Mouse (Mus musculus): Measurements from ENCODE around the gene Stom. TPM values are rescaled to one million over a fixed set of nuclear protein-coding genes. Genes with fewer than 3 reads are reported as not detected.
A peak's percentile ranks its signal among the peaks of the same experiment; 100 is the strongest.

Gene Stom
- 10 to 100 TPM; 48.1 to 52.2 TPM for total RNA-seq (2021)

DNA sequence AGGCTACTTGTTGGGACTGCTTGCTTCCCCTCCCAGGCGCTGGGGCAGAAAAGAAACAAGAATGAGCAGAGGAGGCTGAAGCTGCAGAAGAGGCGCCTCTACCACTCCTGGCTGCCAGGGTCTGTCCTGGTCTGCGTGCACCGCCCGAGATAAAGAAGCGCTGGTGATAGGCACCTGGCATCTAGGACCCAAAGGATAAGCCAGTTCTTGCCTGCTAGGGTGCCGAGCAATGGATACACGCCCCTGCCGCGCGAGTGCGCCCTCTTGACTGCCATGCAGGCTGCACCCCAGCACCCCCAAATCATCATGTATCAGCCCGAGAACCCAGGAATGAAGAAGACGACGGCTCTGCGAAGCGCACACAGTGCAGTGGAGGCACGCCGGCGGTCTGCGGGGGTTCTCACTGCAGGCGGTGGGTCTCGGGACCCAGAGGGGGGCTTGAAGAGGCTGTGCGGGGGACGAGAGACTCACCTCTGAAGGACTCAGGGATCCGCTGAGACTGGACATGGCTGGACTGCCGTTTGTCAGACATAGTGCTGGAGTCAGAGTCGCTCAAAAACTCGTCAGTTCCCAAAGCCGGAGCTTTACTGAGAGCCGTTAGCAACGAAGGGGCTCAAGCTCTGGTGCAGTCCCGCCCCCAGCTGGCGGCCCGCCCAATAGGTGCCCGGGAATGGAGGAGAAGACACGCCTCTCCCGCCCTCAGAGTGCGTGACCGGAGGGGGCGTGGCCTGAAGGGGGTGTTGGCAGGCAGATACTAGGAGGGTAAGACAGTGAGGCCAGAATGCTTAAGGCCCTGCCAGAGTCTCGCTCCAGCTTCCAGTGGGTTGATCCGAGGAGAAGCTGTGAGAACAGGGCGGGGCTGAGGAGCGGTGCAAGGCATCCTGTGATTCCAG is at the start of gene Stom:
Stom (minus strand) TSS at position 589 of the 893 bp plus-strand sequence.
- peak; percentile 100 for DNase-seq

DNA sequence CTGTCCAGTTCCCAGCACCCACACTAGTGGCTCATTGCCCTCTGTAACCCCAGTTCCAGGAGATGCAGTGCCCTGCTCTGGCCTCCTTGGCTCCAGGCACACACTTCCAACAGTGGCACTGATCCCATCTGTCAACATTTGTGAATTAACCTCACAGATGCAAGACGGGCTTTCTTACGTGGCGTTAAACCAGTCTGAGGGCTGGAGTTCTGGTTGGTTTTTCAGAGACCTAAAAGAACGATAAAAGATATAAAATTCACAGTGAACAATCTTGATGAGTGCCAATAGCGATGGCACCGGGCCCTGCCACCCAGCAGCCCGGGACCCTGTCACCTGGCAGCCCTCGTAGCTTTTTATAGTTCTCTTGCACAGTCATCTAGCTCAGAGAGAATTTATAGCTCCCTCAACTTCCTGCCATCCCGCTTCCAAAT is 48.7 kb upstream of the Stom start:
- DNase-seq: peak; percentile 27

DNA sequence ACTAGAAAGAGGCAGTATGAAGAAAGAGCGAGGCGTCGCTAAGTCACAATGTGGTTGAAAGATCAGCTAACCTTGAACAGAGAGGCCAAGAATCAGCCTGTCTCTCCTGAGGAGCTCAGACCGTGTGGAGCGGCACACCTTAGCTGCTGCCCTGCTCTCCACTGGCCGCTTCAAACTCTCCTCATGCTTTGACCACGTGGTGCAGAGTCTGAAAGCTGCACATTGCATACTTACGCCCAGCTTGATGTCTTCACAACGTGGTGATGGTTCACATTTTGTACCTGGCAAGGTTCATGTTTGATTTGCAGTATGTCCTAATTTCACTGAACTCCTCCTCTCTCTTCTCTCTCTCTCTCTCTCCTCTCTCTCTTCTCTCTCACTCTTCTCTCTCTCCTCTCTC is 42.5 kb upstream of the Stom start:
- DNase-seq: no peak

DNA sequence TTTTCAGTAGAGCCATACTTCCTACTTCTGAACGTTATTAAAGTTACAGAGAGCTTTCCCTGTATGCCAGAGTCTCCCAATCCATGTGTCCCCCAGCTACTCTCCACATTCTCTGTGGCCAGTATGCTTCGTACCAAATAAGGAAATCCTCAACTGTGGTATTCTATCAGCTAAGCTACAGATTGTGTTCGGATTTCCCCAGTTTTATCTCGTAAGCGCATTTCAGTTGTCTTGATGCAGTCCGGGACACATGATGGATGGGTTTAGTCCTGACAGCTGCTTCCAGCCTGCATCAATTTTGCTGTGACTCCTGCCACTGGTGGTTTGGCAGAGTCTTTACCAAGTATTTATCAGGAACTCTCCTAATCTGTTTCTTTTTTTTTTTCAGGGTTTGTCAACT is 40.8 kb upstream of the Stom start:
- no peak for DNase-seq

DNA sequence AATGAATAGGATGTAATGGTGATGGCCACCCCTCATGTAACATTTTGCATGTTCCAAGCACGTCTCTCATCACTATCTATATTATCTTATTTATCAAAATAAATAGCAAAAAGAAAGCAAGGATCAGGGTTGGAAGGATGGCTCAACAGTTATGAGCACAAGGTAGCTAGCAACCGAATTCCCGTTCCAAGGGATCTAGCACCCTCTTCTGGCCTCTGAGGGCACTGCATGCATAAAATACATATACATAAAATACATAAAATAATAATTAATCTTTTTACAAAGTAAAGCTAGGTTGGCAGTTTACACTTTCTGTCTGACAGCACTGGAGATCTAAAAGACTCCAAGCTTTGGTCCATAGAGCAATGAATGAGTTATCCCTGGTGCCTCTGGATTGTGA is 36.2 kb upstream of the Stom start:
- DNase-seq: peak; percentile 46

DNA sequence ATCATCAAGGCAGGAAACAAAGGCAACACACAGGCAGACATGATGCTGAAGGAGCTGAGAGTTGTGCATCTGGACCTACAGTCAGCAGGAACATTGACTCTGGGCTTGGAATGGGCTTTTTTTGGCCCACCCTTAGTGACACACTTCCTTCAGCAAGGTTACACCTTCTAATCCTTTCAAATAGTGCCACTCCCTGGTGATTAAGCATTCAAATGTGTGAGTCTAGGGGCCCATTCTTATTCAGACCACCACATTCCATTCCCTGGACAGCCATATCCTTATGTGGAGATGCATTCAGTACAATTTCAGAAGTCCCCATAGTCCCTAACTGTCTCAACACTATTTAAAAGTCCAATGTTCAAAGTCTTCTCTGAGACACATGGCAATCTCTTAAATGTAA is 33.9 kb upstream of the Stom start:
- no peak for DNase-seq

DNA sequence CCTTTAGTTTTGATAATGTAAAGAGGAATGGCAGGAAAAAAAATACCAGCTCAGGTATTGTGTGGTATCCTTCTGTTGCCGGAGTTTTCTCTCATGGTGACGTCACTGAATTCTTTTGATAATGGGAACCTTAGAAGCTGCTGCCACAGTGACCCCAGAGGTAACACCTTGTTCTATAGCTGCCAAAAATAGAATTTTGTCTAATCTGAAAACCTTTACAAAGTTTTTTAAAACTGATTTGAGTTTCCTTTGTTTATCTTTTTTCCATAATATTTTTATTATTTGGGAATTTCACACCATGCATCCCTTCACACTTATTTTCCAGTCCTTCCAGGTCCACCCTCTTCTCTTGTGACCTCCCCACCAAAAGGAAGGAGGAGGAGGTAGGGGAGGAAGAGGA is 30.9 kb upstream of the Stom start, which contains the start of gene 4930568D16Rik:
4930568D16Rik (minus strand) TSS at position 101 of the 400 bp plus-strand sequence.
- DNase-seq: no peak

DNA sequence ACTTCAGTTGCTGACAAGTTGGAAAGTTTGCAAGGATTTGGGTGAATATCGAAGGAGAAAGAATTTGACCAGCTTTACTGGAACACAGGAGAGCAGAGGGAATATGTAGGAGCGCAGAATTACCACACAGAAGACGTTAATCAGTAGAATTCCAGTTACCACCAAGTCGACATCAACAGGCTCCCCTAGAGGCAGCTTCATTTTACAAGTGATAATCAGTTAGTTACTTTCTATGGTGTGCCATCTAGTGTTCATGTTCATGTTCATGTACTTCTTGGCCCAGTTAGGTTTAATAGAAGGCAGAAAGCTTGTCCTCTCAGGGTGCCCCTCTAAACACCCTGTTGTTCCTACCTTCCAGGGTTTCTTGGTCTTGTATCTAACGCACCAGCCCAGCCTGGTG is 12.4 kb upstream of the Stom start:
- no peak for DNase-seq

DNA sequence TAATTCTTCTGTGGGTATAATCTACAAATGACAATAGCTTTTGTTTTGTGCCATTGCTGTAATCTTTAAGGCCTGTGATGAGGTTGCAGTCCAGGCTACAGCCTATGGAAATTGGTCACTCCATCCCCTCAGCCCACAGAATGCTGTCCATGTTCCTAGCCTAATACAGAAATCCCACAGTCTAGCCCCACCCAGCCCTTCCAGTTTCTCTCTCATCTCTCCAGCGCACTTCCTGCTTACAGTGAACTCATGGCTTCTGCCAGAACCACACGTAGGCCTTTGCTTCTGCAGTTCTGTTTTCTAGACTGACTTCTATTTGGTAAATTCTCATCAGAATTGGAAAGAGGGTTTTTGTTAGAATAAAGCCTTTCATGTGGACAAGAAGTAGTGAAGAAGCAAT is 9.2 kb upstream of the Stom start:
- DNase-seq: no peak

DNA sequence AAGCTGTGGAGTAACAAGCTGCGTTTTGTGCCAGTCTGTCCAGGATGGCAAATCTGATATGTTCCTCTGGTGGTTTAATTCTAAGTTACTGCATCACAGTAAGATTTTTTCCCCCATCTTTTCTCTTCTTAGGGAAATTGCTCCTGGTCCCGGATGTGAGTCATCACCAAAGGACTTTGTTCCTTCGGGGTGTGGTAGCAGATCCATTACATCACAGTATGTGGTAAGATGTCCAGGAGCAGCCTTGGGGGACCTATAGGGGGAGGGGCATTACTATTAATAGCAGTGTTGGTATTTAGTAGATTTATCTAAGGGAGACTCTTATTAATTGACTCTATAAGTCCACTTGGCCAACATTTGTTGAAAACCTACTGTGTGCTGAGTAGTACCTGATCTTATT is 5.8 kb upstream of the Stom start:
- no peak for DNase-seq

DNA sequence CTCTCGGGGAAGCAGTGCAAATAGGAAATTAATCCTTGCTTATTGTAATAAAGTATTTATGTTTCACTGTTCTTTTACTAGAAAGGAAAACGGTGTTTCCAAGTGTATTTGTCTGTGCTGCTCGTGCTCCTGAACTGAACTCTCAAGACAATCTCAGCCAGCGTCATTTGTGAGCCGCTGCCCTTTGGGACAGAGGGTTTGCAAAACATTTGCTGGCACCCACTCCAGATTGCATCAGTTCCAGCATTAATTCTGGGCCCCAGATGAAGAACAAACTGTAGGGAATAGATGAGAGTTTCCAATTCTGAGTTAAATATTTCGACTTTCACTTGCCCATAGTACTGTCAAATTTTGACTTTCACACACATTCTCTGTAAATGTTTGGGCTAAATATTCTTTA is 1.9 kb upstream of the Stom start:
- DNase-seq: peak; percentile 35

DNA sequence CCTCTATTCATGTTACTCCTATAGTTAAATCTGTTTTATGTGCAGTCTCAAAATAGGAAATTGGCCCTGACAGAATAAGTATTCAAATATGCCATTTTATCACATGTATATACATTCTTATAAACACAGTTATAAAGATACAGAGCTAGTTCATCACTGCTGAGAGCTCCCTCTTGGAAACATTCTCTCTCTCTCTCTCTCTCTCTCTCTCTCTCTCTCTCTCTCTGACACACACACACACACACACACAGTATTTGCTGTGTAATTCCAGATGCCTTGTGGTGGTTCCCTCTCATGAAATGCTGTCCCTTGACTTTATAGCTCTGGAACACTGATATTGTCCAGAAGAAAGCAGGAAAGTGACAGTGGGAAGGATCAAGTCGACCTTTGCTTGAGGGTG is 1.3 kb upstream of the Stom start:
- DNase-seq: no peak

DNA sequence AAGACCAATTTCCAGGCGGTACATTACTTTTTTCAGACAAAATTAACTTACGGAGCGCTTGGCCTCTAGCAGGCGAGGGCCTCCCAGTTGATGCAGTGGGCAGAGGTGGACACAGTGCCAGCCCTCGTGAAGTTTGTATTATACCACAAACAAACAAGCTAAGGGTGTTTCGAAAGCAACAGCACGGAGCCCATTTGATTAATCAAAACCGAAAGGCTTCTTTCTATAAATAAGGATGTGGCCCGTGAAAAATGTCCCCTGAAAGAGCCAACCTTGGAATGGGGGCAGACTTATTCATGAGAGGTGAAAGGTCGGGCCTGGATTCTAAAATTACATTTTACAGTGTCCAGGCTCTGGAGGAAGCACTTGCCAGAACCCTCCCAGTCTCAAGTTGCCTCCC is 643 bp upstream of the Stom start:
- no peak for DNase-seq

DNA sequence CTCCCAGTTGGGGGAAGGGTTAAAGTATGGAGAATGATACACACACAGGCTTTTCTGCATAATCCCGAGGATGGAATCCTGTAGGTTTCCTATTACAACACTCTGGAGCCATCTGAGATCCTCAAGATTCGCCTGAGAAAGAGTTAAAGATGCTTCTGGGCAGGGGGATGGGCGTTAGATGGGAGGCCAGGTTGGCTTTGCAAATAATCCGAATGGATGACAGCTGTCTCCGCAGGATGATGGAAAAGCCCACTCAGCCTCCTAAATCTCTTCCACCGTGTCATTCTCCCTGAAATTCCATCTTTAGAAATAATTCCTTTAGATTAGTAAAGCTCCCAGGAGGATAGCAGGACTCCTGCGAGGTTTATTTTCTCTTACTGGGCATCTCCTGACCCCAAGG is 1.2 kb downstream of the Stom start:
- no peak for DNase-seq

DNA sequence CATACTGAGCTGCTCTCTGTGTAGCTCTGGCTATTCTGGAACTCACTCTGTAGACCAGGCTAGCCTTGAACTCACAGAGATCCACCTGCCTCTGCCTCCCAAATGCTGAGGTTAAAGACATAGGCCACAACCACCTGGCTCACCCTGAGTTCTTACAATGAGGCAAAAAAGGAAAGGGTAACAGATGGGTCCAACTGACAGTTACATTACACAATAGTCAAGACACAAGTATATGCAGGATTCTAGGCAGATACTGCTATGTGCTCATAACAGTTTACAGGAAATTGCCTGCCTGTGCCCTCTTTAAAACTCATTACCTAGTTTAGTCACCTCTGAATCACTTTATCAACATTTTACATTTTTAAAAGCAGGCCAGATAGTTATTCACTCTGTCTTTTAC is 3.1 kb downstream of the Stom start:
- no peak for DNase-seq

DNA sequence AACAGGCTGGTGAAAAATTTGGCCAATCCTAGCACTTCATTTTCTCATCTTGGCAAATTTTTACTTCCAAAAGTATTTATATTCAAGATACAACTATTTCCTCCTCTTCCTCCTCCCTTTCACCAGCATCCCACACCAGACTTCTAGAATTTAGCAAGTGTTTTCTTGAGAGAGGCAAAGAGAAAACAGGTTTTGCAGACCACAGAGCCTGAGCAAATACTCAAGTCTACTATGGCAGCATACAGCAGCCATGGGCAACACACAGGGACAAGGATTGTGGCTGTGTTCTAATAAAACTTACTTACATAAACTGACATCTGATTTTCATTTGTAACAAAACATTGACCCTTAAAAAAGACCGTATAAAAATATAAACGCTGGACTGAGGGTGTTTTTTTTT is 5.6 kb downstream of the Stom start:
- no peak for DNase-seq

DNA sequence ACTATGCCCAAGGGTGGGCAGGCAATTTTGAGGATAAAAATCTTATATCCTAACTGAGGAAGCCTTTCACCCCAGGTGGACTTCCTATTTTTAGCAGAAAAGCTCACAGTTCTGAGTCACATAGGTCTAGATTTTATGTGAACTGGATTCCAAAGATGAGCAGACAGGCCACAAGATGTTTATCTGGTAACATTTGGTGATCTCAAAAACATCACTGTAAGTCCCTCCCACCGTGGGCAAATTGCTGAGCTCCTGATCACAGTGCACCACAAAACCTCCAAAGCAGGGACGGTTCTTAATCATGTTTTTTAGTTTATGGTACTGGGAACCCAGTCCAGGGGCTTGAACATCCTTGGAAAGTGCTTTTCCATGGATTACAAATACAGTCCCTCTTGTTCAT is 7.7 kb downstream of the Stom start:
- no peak for DNase-seq

DNA sequence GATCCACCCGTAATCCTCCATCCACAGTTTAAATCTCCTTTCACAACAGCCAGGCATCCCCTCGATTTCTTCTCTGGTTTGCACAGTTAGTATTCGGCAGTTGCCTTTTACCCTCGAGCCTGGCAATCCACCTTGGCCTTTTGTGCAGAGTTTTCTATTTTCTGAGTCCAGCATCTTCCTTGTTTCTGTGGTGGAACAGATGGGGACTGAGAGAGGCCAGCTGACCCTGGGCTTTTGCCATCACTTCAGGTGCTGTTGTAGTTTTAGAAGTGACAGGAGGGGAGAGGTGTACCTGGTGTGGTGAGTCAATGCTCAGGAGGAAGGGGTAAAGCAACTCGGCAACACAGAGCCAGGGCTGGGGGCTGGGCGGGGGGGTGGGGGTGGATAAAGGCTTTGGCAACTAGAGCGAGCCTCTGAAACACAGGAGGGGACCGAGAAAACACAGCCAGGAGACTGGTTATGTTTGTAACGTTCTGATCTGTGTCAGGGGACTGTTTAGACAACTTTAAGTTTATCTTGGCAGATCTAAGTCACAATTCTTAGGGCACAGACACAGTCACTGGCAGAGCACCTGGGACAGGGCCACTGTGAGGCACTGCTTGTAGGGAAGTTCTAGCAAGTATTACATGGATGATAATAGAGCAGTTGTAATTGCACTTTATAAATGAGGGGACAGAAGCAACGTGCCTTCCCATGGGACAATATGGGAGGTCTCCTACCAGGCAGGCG is 8.5 kb downstream of the Stom start:
- DNase-seq: no peak

DNA sequence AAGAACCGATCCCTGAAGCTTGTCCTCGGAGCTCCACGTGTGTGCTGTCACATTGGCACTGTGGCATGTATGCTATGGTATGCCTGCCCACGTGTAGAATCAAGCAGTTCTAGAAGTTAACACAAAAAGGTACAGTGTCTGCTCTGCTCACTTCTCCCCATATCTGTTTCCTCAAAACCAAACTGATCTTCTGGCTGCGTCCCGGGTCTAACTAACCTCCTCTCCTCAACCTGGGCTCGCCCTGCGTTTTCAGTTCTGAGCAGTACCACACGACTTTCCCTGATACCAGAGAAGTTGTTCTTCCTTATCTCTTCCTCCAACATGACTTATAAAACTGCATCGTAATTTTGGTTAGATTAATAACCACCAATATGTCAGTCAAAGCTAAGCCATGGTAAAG is 9.2 kb downstream of the Stom start:
- no peak for DNase-seq

DNA sequence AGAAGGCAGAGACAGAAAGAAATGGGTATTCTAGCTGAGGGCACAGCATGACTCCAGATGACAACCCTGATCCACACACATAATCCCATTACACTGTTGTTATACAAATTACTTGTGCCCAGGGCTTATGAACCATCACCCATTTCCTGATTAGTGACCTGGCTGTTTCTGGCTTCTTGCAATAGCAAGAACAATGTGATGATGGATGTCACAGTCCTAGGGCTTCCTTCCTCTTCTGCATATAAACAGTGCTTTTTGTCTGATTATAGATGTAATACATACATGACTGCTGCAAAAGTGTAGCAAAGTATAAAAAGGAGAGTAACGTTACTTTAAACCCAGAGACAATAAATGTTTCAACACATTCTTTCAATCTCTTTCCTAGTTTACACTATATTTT is 9.8 kb downstream of the Stom start:
- DNase-seq: no peak

DNA sequence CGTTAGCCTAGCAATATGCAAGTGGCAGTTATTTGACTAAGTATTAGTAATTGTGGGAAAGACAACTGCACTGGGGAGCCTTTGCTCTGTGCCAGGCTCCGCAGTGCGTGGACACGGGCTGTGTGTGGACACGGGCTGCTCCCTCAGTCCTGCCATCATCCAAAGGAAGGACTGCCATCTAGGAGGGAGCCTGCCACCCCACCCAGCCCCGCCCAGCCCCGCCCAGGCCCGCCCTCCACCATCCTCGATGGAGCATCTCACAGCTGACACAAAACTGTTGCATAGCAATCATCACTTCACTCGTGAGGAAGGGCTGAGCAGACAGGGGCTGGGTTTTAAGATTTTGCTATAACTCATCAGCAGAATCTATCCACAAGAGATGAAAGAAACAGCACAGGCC is 10.8 kb downstream of the Stom start:
- no peak for DNase-seq

DNA sequence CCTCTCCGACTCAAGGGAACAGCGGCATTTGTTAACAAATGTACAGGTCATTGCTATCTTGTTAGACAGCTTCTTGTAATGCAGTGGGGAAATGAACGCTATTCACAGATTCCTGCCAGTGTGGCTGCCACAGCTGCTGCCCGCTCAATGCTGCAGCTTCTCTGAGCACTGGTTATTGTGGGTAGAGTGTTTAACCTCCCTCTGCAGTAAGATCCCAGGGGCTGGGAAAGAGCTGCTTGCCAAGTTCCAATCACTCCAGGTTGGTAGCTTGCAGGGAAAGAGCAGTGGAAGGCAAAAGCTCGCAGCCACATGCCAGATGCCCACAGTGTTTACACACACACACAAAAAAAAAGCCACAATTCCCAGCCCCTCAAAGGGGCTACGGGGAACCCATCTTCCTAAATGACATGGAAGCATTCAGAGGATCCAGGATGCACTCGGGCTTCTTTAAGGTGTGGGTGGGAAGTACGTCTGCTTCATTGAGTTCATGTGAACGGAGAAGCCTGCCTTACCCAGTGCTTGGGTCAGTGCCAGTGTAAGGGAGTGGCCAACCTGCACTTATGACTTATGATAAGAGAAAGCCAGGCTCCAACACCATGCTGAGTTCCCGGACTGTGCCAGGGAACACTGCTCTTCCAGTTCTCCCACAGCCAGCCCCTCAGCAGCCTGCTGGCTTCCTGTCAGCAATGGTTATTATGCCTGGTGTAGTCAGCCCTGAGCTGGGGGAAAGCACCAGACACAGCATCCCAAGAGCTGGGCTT is 14.2 kb downstream of the Stom start:
- peak; percentile 80 for DNase-seq

DNA sequence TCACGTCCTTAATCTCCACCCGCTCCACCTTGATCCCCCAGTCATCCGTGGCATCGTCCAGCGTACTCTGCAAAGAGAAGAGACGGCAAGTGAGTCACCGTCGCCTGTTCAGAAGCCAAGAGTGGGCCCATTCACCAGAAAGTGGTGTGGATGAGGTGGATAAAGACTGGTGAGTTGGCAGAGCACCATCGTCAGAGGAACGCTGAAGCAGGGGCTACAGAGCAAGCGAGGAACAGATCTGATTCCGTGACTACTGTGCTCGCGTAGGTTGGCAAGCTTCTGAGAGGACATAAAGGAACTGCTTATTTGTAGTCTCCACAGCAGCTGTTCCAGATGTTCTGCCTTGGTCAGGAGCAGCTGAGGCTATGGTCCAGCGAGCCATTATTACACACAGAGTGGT is 16.4 kb downstream of the Stom start:
- DNase-seq: no peak
